In the genomic region with DNA sequence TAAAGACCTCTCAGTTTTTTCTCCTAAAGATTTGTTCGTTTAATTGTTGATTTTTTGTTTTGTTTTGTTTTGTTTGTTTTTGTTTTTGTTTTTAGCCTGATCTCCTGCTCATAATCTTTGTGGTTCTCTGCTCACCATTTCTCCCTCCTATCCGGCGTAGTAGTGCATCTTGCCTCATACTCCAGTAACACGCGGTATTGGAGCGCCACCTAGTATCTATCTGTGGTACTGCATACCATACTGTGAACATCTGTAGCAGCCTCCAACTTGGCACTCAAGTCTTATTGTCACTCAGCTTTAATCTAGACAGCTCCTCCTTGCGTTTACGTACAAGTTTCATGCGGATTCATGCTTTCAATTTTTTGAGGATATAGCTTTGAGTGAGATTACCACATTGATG, we compare ENCODE assay signal across 9 mouse cellular contexts. TPM values are rescaled to one million over a fixed set of nuclear protein-coding genes. Genes with fewer than 3 reads are reported as not detected.
DNase-seq lines count a peak whose midpoint lies in the region.
"Had no signal": no experiment of that assay in that cellular context is flagged by ENCODE, and none has a peak within 500 bp of the region (broad histone marks: within the 10 kb centered on the region; RNA-seq: fewer than 3 reads in every experiment).

No protein-coding gene starts in this region.

- 20% methylated on average over 9 of the region's 9 CpGs for WGBS in midbrain, embryonic 10.5 days

- no peaks in the 10 kb centered on the region for H3K36me3 ChIP-seq in midbrain, embryonic 10.5 days

- peaks cover 9% of the 10 kb centered on the region; the same call in 1 of the 2 replicates for H3K27me3 ChIP-seq in midbrain, embryonic 10.5 days (ENCODE audit: low read depth, poor library complexity, severe bottlenecking)

- peak; percentile 62 for DNase-seq in gastrocnemius, adult 18-20 months (ENCODE audit: low spot score)
- no peak for DNase-seq in gastrocnemius, postnatal 25 days
- peak; percentile 30 for DNase-seq in cerebellum, adult 9-11 months
- DNase-seq in frontal cortex, postnatal 25 days (ENCODE audit: low spot score in 2 of 2): peak; percentile 7 to 54
- DNase-seq in induced T-regulatory cell, adult 2 months (ENCODE audit: low read depth): peak; percentile 64
- DNase-seq in left cerebral cortex, adult 8-10 months (ENCODE audit: low spot score in 2 of 2): peak; percentile 15 to 23
- DNase-seq in midbrain, embryonic 10.5 days (ENCODE audit: low spot score): peak; percentile 56
- peak; percentile 9 to 47 for DNase-seq in right cerebral cortex, postnatal 36 days (ENCODE audit: low spot score in 2 of 2)

- no peak overlapping the region for H3K4me3 ChIP-seq in midbrain, embryonic 10.5 days
- H3K4me3 ChIP-seq: myocyte had no signal

- no peaks in the 10 kb centered on the region for H3K9me3 ChIP-seq in midbrain, embryonic 10.5 days (replicated peaks)

- no peaks in the 10 kb centered on the region for H3K4me1 ChIP-seq in midbrain, embryonic 10.5 days

- no peak overlapping the region for H3K27ac ChIP-seq in midbrain, embryonic 10.5 days (replicated peaks)

RNA-seq across cellular contexts. Expression of a gene that starts 37.4 kb away (rescaled TPM):
- 1 to 10 TPM in 1 of 2 experiments, under 1 TPM in 1; 0.43 to 1.1 TPM for total RNA-seq in gastrocnemius, adult 18-20 months (2021)
- under 1 TPM; 0.72 to 0.86 TPM for total RNA-seq in gastrocnemius, postnatal 25 days (2021)
- total RNA-seq in left cerebral cortex, adult 8-10 months (2022): 1 to 10 TPM in 2 of 4 experiments, under 1 TPM in 2; 0.59 to 2.3 (median 1.2) TPM
- 0.86 and 1.3 TPM in 2 replicates for polyA plus RNA-seq in midbrain, embryonic 10.5 days (2016; fragmentation: Nextera tagmentation; extraction: Ambion mirVana)
- polyA plus RNA-seq: myocyte had no signal

RNA-seq across cellular contexts. Expression of a gene that starts 40.0 kb away (rescaled TPM):
- total RNA-seq in gastrocnemius, adult 18-20 months (2021): 1 to 10 TPM; 4.5 to 9.9 TPM
- total RNA-seq in gastrocnemius, postnatal 25 days (2021): 1 to 10 TPM; 7.9 to 9.6 TPM
- 100 to 1,000 TPM in 3 of 4 experiments, 10 to 100 TPM in 1; 97.8 to 122 (median 107) TPM for total RNA-seq in left cerebral cortex, adult 8-10 months (2022)
- 63.6 and 67.9 TPM in 2 replicates for polyA plus RNA-seq in midbrain, embryonic 10.5 days (2016; fragmentation: Nextera tagmentation; extraction: Ambion mirVana)

Comparison
In these comparisons a context has a peak if more than half of its experiments do, and no peak if none do; other contexts are left out.
1. RNA of a gene that starts 40.0 kb away (total RNA-seq): 97.8 to 122 TPM in left cerebral cortex, adult 8-10 months; 4.5 to 9.9 TPM in gastrocnemius, adult 18-20 months and 7.9 to 9.6 TPM in gastrocnemius, postnatal 25 days; every median in the first group is over 4 times any median in the second.